Mouse (Mus musculus) kidney, postnatal 14 days (tissue): Measurements from ENCODE around the gene Tvp23a.

ENCODE experiments used
- DNase-seq: peaks from one replicate; pipeline ENCODE4 v3.0.0; 2022; ENCODE audit warnings: mixed read lengths

Tvp23a gene

DNA sequence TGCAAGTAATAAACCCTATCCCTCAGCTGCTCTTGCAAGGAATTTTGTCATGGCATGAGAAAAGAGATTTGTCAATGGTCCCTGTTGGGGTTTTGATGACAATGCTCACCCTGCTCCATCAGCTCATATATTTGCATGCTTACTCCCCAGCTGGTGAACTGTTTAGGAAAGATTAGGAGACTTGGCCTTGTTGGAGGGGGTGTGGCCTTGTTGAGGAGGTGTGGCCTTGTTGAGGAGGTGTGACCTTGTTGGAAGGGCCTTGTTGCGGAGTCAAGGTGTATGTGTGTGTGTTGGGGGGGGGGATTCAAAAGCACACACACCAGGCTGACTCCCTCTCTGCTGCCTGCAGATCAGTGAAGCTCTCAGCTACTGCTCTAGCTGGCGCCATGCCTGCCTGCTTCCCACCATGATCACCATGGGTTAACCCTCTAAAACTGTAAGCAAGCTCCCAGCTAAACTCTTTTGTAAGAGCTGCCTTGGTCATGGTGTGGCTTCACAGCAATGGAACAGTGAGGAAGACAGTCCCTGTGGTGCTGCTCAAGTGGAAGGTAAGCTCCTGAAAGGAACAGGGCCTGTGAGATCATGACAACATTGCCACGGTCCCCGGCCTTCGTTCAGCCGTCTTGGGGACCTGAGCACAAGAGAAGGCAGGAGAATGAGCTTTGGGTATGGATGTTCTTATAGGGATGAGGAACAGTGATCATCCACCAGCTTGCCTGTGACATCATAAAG is 58.4 kb downstream of the Tvp23a start:
- no peak for DNase-seq

DNA sequence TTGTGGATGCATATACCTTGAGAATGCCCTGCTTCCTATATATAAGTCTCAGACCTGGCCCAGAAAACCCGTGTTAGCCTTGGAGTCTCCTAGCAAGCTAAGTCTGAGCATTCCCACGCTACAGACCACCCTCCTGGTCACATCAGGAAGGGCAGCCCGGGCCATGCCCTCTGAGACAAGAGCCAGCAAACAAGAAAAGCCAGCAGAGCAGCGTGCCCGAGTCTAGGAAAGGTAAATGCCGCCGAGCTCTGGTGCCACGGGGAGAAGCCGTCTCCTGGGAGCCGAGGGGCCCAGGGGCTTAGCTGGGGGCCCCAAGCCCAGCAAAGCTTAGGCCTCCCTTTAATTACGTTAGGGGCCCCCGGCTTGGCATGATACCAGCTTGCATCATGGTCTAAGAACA is 61.9 kb downstream of the Tvp23a start:
- DNase-seq = no peak

DNA sequence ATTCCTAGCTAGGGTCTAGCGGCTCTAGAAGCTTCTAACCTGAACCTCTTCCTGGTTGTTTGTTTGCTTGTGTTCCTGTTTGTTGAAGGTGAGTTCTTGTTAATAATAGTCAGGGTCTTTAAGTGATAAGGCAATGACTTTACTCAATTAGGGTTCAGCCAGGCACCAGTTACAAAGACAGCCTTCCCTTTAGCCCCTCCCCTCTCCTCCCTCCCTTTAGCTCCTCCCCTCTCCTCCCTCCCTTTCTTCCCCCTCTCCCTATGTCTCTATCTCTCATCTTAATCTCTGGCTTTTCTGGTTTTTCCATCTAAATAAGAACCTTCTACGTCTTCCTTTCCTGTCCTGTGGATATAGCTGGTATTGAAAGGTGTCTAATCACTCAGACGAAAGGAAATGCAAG is 62.6 kb downstream of the Tvp23a start:
- no peak for DNase-seq

DNA sequence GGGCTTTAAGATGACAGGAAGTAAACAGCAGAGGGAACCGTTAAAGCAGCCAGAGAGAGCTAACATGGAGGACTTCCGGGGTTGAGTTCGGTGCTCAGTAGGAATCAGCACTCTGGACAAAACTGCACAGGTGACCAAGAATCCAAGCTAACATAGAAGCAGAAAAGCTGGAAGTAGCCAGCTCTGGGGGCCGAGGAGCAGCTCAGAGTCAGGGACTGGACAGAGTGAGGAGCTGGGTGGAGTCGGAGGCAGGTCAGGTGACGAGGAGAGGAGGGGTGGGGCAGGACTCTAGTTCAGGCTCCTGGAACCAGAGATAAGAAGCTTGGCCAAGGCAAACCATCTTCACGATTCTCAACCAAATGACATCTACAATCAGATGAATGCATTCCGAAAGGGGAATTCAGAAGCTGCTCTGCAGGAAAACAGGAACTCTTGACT is 63.1 kb downstream of the Tvp23a start:
- DNase-seq = no peak

DNA sequence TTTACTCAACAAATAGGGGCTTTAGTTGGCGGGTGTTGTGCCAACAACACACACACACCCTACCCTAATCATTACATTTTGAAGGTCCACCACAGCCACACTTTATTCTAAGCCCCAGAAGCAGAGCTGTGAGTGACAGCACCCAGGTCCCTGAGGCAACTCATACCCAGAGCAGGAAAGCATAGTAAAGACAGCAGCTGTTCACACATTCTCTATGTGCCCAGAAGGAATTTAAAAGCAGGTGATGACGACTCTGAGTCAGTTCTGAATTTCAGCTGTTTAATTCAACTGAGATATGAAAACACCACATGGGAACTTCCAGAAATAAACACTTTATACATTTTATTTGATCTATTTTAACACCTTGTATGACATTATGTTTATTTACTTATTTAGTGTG is 67.6 kb downstream of the Tvp23a start:
- no peak for DNase-seq

DNA sequence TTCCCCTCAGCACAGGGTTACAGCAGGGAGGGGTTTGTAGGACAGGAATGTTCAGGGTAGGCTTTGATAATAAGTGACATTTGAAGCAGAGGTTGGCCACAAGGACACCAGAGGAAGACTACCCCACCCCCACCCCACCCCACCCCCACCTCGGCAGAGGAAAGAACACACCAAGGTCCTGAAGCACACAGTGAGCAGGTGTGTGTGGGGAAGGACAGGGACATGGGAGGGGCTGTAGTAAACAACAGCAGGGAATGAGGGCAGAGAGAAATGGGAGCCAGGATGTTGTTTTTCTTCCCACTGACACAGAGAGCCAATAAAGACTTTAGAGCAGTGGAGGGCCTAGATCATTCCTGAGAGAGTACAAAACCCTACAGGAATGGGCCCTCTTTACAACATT is 69.9 kb downstream of the Tvp23a start:
- DNase-seq = no peak

DNA sequence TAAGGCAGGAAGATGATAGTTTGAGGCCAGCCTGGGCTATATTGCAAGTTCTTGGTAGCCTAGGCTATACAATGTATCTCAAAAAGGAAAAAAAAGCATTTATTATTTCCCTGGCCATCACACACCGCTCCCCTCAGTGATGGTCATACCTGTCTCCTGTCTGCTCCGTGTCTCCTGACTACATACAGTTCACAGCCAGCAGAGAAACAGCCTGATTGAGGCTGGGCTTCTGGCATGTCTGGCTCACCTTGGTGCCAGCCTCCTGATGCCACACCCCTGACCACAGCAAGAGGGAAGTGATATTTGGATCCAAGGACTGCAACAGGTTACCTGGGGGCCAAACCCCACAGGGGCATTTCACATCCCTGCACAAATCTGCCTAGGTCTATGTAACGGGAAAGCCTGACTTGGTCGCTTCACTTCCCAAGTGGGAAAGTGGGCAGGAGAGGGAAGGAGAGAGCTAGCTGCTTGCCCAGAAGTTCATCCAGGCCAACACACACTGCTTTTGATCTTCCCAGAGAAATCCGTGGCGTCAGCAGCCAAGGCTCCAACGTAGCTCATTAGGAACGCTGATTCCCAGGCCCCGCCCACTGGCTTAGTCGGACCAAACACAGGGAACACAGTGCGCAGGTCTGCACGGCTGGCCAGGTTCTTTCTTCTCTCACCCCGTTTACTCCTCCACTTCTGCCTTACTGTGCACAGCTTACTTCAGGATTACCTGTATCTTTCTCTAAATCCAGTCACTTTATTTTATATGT is 72.7 kb downstream of the Tvp23a start:
- peak; percentile 62 for DNase-seq

DNA sequence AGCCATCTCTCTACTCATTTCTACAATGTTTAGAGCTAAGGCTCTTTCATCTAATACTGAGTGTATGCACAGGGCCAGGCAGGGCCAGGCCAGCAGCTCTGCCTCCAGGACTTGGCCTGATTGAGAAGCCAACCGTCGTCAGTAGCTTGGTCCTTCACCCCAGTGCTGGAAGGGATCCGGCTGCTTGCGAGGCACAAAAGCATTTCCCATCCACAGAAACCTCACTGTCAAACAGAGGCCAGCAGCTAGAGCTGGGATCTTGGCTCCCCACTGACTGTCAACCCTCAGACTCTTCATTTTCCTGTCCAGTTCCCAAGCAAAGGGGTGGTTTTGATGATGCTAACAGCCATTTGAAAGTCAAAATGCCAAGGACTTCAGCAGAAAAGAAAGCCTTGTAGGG is 74.8 kb downstream of the Tvp23a start:
- DNase-seq = peak; percentile 33
